Mouse (Mus musculus): ENCODE results near the gene Gm20604. TPM values are rescaled to one million over a fixed set of nuclear protein-coding genes. Genes with fewer than 3 reads are reported as not detected.
A peak's percentile ranks its signal among the peaks of the same experiment; 100 is the strongest.

Gm20604 gene
- polyA plus RNA-seq, 1 experiment from 2014 or later = 19.6 TPM

- 74% methylated on average over 10 of the region's 10 CpGs for WGBS
- no peak overlapping the region for H3K4me2 ChIP-seq (ENCODE audit: low read depth, low read length)
- ATAC-seq (ENCODE audit: insufficient read depth, low FRiP score) = no peak
- H3K27me3 ChIP-seq (ENCODE audit: control insufficient read depth, insufficient read depth, low read length) = no peaks in the 10 kb centered on the region
- H3K9ac ChIP-seq (ENCODE audit: low read length) = no peak overlapping the region
- no peaks in the 10 kb centered on the region for H3K9me3 ChIP-seq (replicated peaks; ENCODE audit: control insufficient read depth, low read length)
- H3K4me1 ChIP-seq (ENCODE audit: control insufficient read depth, insufficient read depth, low read length) = no peaks in the 10 kb centered on the region
- H3K36me3 ChIP-seq (ENCODE audit: control insufficient read depth, insufficient read depth, low read length) = no peaks in the 10 kb centered on the region
- no peak overlapping the region for H3K27ac ChIP-seq (ENCODE audit: low read length)
- H3K4me3 ChIP-seq (replicated peaks; ENCODE audit: low read length) = no peak overlapping the region
Measured at GRCm38 (mm10) chr12:102714654-102715395, 43.6 kb downstream of the Gm20604 start.

GRCm38 (mm10) chr12:102714116-102714515 lies 44.4 kb downstream of the Gm20604 start:
- Histone ChIP-seq H3K27me3 (ENCODE audit: control insufficient read depth, insufficient read depth, low read length) (no peaks in the 10 kb centered on the region), H3K4me2 (ENCODE audit: low read depth, low read length) (no peak overlapping the region), H3K9ac (ENCODE audit: low read length) (no peak overlapping the region), H3K27ac (ENCODE audit: low read length) (no peak overlapping the region), H3K36me3 (ENCODE audit: control insufficient read depth, insufficient read depth, low read length) (no peaks in the 10 kb centered on the region), H3K4me3 (replicated peaks; ENCODE audit: low read length) (no peak overlapping the region), H3K9me3 (replicated peaks; ENCODE audit: control insufficient read depth, low read length) (no peaks in the 10 kb centered on the region), H3K4me1 (ENCODE audit: control insufficient read depth, insufficient read depth, low read length) (no peaks in the 10 kb centered on the region)
- no peak for ATAC-seq (ENCODE audit: insufficient read depth, low FRiP score)
- WGBS = 38% methylated on average over 2 of the region's 2 CpGs

- Histone ChIP-seq H3K27ac (ENCODE audit: low read length) (no peak overlapping the region), H3K4me2 (ENCODE audit: low read depth, low read length) (no peak overlapping the region), H3K36me3 (ENCODE audit: control insufficient read depth, insufficient read depth, low read length) (no peaks in the 10 kb centered on the region), H3K4me3 (replicated peaks; ENCODE audit: low read length) (no peak overlapping the region), H3K9ac (ENCODE audit: low read length) (no peak overlapping the region), H3K4me1 (ENCODE audit: control insufficient read depth, insufficient read depth, low read length) (no peaks in the 10 kb centered on the region), H3K27me3 (ENCODE audit: control insufficient read depth, insufficient read depth, low read length) (no peaks in the 10 kb centered on the region), H3K9me3 (replicated peaks; ENCODE audit: control insufficient read depth, low read length) (no peaks in the 10 kb centered on the region)
- ATAC-seq (ENCODE audit: insufficient read depth, low FRiP score) = no peak
- 65% methylated on average over 20 of the region's 20 CpGs for WGBS
Measured at GRCm38 (mm10) chr12:102713153-102713865, 45.2 kb downstream of the Gm20604 start.

GRCm38 (mm10) chr12:102710851-102711375 lies 47.6 kb downstream of the Gm20604 start:
- 66% methylated on average over 4 of the region's 4 CpGs for WGBS
- Histone ChIP-seq H3K4me3 (replicated peaks; ENCODE audit: low read length) (no peak overlapping the region), H3K9me3 (replicated peaks; ENCODE audit: control insufficient read depth, low read length) (no peaks in the 10 kb centered on the region)

GRCm38 (mm10) chr12:102709896-102710295 lies 48.6 kb downstream of the Gm20604 start:
- H3K4me2 ChIP-seq (ENCODE audit: low read depth, low read length) = no peak overlapping the region
- H3K9me3 ChIP-seq (replicated peaks; ENCODE audit: control insufficient read depth, low read length) = no peaks in the 10 kb centered on the region
- no peak overlapping the region for H3K27ac ChIP-seq (ENCODE audit: low read length)
- no peak for ATAC-seq (ENCODE audit: insufficient read depth, low FRiP score)
- no peaks in the 10 kb centered on the region for H3K36me3 ChIP-seq (ENCODE audit: control insufficient read depth, insufficient read depth, low read length)
- no peak overlapping the region for H3K4me3 ChIP-seq (replicated peaks; ENCODE audit: low read length)
- 78% methylated on average over 5 of the region's 5 CpGs for WGBS
- no peaks in the 10 kb centered on the region for H3K27me3 ChIP-seq (ENCODE audit: control insufficient read depth, insufficient read depth, low read length)
- peaks cover 9% of the 10 kb centered on the region for H3K4me1 ChIP-seq (ENCODE audit: control insufficient read depth, insufficient read depth, low read length)
- no peak overlapping the region for H3K9ac ChIP-seq (ENCODE audit: low read length)

More at GRCm38 (mm10) chr12:102710851-102711375, 47.6 kb downstream of the Gm20604 start:
- ATAC-seq (ENCODE audit: insufficient read depth, low FRiP score) = no peak
- peaks cover under 1% of the 10 kb centered on the region for H3K4me1 ChIP-seq (ENCODE audit: control insufficient read depth, insufficient read depth, low read length)
- H3K4me2 ChIP-seq (ENCODE audit: low read depth, low read length) = no peak overlapping the region
- no peak overlapping the region for H3K27ac ChIP-seq (ENCODE audit: low read length)
- H3K9ac ChIP-seq (ENCODE audit: low read length) = no peak overlapping the region
- no peaks in the 10 kb centered on the region for H3K27me3 ChIP-seq (ENCODE audit: control insufficient read depth, insufficient read depth, low read length)
- H3K36me3 ChIP-seq (ENCODE audit: control insufficient read depth, insufficient read depth, low read length) = no peaks in the 10 kb centered on the region

- H3K4me1 ChIP-seq (ENCODE audit: control insufficient read depth, insufficient read depth, low read length) = peaks cover 18% of the 10 kb centered on the region
- H3K9me3 ChIP-seq (replicated peaks; ENCODE audit: control insufficient read depth, low read length) = no peaks in the 10 kb centered on the region
- no peak for ATAC-seq (ENCODE audit: insufficient read depth, low FRiP score)
- WGBS = 68% methylated on average over 11 of the region's 11 CpGs
- peak overlapping the region; percentile 36; the same call in 1 of the 2 replicates for H3K27ac ChIP-seq (ENCODE audit: low read length)
- no peak overlapping the region for H3K4me3 ChIP-seq (replicated peaks; ENCODE audit: low read length)
- peak overlapping the region; percentile 22; the same call in 1 of the 2 replicates for H3K9ac ChIP-seq (ENCODE audit: low read length)
- H3K27me3 ChIP-seq (ENCODE audit: control insufficient read depth, insufficient read depth, low read length) = no peaks in the 10 kb centered on the region
- H3K36me3 ChIP-seq (ENCODE audit: control insufficient read depth, insufficient read depth, low read length) = no peaks in the 10 kb centered on the region
- no peak overlapping the region for H3K4me2 ChIP-seq (ENCODE audit: low read depth, low read length)
Measured at GRCm38 (mm10) chr12:102708220-102708619, 50.3 kb downstream of the Gm20604 start.

- Histone ChIP-seq H3K27ac (ENCODE audit: low read length) (no peak overlapping the region), H3K9me3 (replicated peaks; ENCODE audit: control insufficient read depth, low read length) (no peaks in the 10 kb centered on the region), H3K36me3 (ENCODE audit: control insufficient read depth, insufficient read depth, low read length) (no peaks in the 10 kb centered on the region), H3K4me3 (replicated peaks; ENCODE audit: low read length) (no peak overlapping the region), H3K4me2 (ENCODE audit: low read depth, low read length) (no peak overlapping the region), H3K9ac (ENCODE audit: low read length) (no peak overlapping the region), H3K27me3 (ENCODE audit: control insufficient read depth, insufficient read depth, low read length) (no peaks in the 10 kb centered on the region), H3K4me1 (ENCODE audit: control insufficient read depth, insufficient read depth, low read length) (peaks cover 24% of the 10 kb centered on the region)
- WGBS = 88% methylated on average over 10 of the region's 10 CpGs
- ATAC-seq (ENCODE audit: insufficient read depth, low FRiP score) = no peak
Measured at GRCm38 (mm10) chr12:102706833-102707463, 51.5 kb downstream of the Gm20604 start.

GRCm38 (mm10) chr12:102705906-102706640 lies 52.4 kb downstream of the Gm20604 start:
- Histone ChIP-seq H3K9ac (ENCODE audit: low read length) (no peak overlapping the region; the same call in 1 of the 2 replicates), H3K4me2 (ENCODE audit: low read depth, low read length) (peak overlapping the region; percentile 97), H3K27me3 (ENCODE audit: control insufficient read depth, insufficient read depth, low read length) (no peaks in the 10 kb centered on the region), H3K36me3 (ENCODE audit: control insufficient read depth, insufficient read depth, low read length) (no peaks in the 10 kb centered on the region), H3K4me1 (ENCODE audit: control insufficient read depth, insufficient read depth, low read length) (peaks cover 24% of the 10 kb centered on the region), H3K27ac (ENCODE audit: low read length) (no peak overlapping the region), H3K9me3 (replicated peaks; ENCODE audit: control insufficient read depth, low read length) (no peaks in the 10 kb centered on the region), H3K4me3 (replicated peaks; ENCODE audit: low read length) (no peak overlapping the region)
- ATAC-seq (ENCODE audit: insufficient read depth, low FRiP score) = no peak
- 66% methylated on average over 6 of the region's 6 CpGs for WGBS
